Mouse (Mus musculus): ENCODE results near the gene Prss50. TPM values are rescaled to one million over a fixed set of nuclear protein-coding genes. Genes with fewer than 3 reads are reported as not detected.

Gene Prss50
- total RNA-seq, 2 experiments from 2014 or later, result not detected

- no peak for DNase-seq (ENCODE audit: low spot score in 2 of 2)
Observed at GRCm38 (mm10) chr9:110901204-110901603, 43.4 kb downstream of the Prss50 start.

DNA sequence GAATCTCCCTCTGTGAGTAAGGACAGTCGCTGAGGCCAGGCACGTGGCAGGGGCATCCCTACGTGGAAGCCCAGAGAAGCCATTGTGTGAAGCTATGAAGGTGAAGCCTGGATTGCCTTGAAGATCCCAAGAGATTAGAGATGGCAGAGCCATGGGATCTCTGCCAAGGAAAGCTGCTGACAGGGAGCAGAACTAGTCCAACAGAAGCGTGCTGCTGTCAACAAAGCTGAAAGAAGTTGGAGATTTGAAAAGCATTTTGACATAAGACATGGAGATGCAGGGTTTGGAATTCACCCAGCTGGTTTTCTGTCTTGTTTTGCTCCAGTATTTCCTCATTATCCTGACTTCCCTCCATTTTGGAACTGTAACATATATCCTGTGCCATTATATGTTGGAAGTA is 44.5 kb downstream of the Prss50 start:
- DNase-seq (ENCODE audit: low spot score in 2 of 2), result no peak

- no peak for DNase-seq (ENCODE audit: low spot score in 2 of 2)
Observed at GRCm38 (mm10) chr9:110907201-110907837, 49.6 kb downstream of the Prss50 start.

GRCm38 (mm10) chr9:110907838-110908630 is 50.3 kb downstream of the Prss50 start:
- peak in 1 of 2 experiments; percentile 4 for DNase-seq (ENCODE audit: low spot score in 2 of 2)

GRCm38 (mm10) chr9:110908631-110909016 is 50.9 kb downstream of the Prss50 start:
- no peak for DNase-seq (ENCODE audit: low spot score in 2 of 2)

- DNase-seq (ENCODE audit: low spot score in 2 of 2), result peak in 1 of 2 experiments; percentile 3
Observed at GRCm38 (mm10) chr9:110909371-110909967, 51.7 kb downstream of the Prss50 start.

Other genes with a start within 250 kb of the Prss50 start
- 1 to 10 TPM; 4.0 to 4.3 TPM for gene Nradd, start 233.5 kb upstream of the Prss50 start, total RNA-seq (2021)
- 1 to 10 TPM; 3.1 to 3.4 TPM for gene Nbeal2, start 203.8 kb upstream of the Prss50 start, total RNA-seq (2021)
- gene Ccdc12, start 201.5 kb upstream of the Prss50 start, total RNA-seq (2021), result 10 to 100 TPM; 57.0 to 57.9 TPM
- gene Myl3, start 116.1 kb upstream of the Prss50 start, total RNA-seq (2021), result 100 to 1,000 TPM; 322 to 324 TPM
- 10 to 100 TPM; 11.8 to 13.4 TPM for gene Pth1r, start 110.8 kb upstream of the Prss50 start, total RNA-seq (2021)
- not detected for gene Prss42, start 59.8 kb upstream of the Prss50 start, total RNA-seq (2021)
- not detected for gene Prss44, start 44.0 kb upstream of the Prss50 start, total RNA-seq (2021)
- not detected for gene Prss43, start 31.3 kb upstream of the Prss50 start, total RNA-seq (2021)
- gene Prss45, start 23.4 kb upstream of the Prss50 start, total RNA-seq (2021), result not detected
- not detected for gene Prss46, start 13.5 kb upstream of the Prss50 start, total RNA-seq (2021)
- 1 to 10 TPM; 5.8 to 6.6 TPM for gene Als2cl, start 21.9 kb downstream of the Prss50 start, total RNA-seq (2021)
- gene Tmie, start 22.1 kb downstream of the Prss50 start, total RNA-seq (2021), result under 1 TPM; 0.47 to 0.60 TPM
- 1 to 10 TPM; 1.8 to 2.5 TPM for gene Fam240a, start 58.9 kb downstream of the Prss50 start, total RNA-seq (2021)
- not detected for gene Tdgf1, start 88.2 kb downstream of the Prss50 start, total RNA-seq (2021)
- 10 to 100 TPM in 1 of 2 experiments, 1 to 10 TPM in 1; 8.8 to 13.3 TPM for gene Lrrc2, start 93.6 kb downstream of the Prss50 start, total RNA-seq (2021)
- 1 to 10 TPM in 1 of 2 experiments, under 1 TPM in 1; 0.93 to 1.1 TPM for gene Rtp3, start 132.6 kb downstream of the Prss50 start, total RNA-seq (2021)
- 1 to 10 TPM; 1.2 to 3.6 TPM for gene Ltf, start 161.3 kb downstream of the Prss50 start, total RNA-seq (2021)
- 1 to 10 TPM; 1.4 to 1.8 TPM for gene Ccrl2, start 199.6 kb downstream of the Prss50 start, total RNA-seq (2021)